Mouse (Mus musculus) liver, embryonic 14 days (tissue): Measurements from ENCODE around the gene Olfr1271. TPM values are rescaled to one million over a fixed set of nuclear protein-coding genes. Genes with fewer than 3 reads are reported as not detected.

Source experiments
- polyA plus RNA-seq: library from polyadenylated mRNA; depleted of rRNA; stranded (reverse); fragments of >200 nt; gene quantifications from 2 replicates; pipeline ENCODE4 v1.2.3, GENCODE M21; 2012; rRNA removed

Olfr1271 gene
- polyA plus RNA-seq = not detected in 2 replicates

GRCm38 (mm10) chr2:90270932-90271331, at the start of gene Olfr1271:
Olfr1271 (minus strand) TSS chr2:90271032.

GRCm38 (mm10) chr2:90292741-90293140, 21.9 kb upstream of the Olfr1271 start, which contains the start of gene Olfr1272:
Olfr1272 (minus strand) TSS chr2:90292841.

GRCm38 (mm10) chr2:90257492-90257891, 13.3 kb downstream of the Olfr1271 start, which contains the start of gene Olfr142:
Olfr142 (minus strand) TSS chr2:90257592.

GRCm38 (mm10) chr2:90224393-90224792, 46.4 kb downstream of the Olfr1271 start, which contains the start of gene Olfr1506:
Olfr1506 (minus strand) TSS chr2:90224493.

Other genes with a start within 250 kb of the Olfr1271 start
- not detected in 2 replicates for gene Olfr1264, start 245.5 kb downstream of the Olfr1271 start, polyA plus RNA-seq
- gene Olfr1265, start 235.7 kb downstream of the Olfr1271 start, polyA plus RNA-seq = not detected in 2 replicates
- not detected in 2 replicates for gene Olfr140, start 207.4 kb downstream of the Olfr1271 start, polyA plus RNA-seq
- not detected in 2 replicates for gene Olfr1269, start 149.6 kb downstream of the Olfr1271 start, polyA plus RNA-seq
- gene Olfr32, start 128.7 kb downstream of the Olfr1271 start, polyA plus RNA-seq = not detected in 2 replicates
- not detected in 2 replicates for gene Olfr1270, start 117.9 kb downstream of the Olfr1271 start, polyA plus RNA-seq
- not detected in 2 replicates for gene Olfr1506, start 46.5 kb downstream of the Olfr1271 start, polyA plus RNA-seq
- gene Olfr142, start 13.4 kb downstream of the Olfr1271 start, polyA plus RNA-seq = not detected in 2 replicates
- gene Olfr1272, start 21.8 kb upstream of the Olfr1271 start, polyA plus RNA-seq = not detected in 2 replicates
- not detected in 2 replicates for gene Gm13769, start 51.2 kb upstream of the Olfr1271 start, polyA plus RNA-seq
- gene Olfr1274-ps, start 127.7 kb upstream of the Olfr1271 start, polyA plus RNA-seq = not detected in 2 replicates